Comparison of ENCODE assay signal across 17 mouse cellular contexts in genomic region chr11:93948887-93949567, GRCm38 (mm10).
"Had no signal": no experiment of that assay in that cellular context is flagged by ENCODE, and none has a peak within 500 bp of the region (broad histone marks: within the 10 kb centered on the region; RNA-seq: fewer than 3 reads in every experiment).

No protein-coding gene starts in this region.

- H3K27ac ChIP-seq: liver, embryonic 13.5 days; neural tube, embryonic 12.5 days; neural tube, embryonic 15.5 days; stomach, embryonic 15.5 days had no signal

- H3K4me2 ChIP-seq: liver, embryonic 13.5 days; midbrain, embryonic 11.5 days; neural tube, embryonic 12.5 days; neural tube, embryonic 15.5 days; stomach, embryonic 15.5 days had no signal

- H3K4me3 ChIP-seq: liver, embryonic 13.5 days; neural tube, embryonic 12.5 days; neural tube, embryonic 15.5 days; stomach, embryonic 15.5 days had no signal

- DNase-seq: kidney, adult 2 months; kidney, postnatal 14 days; kidney, postnatal 4 days; liver, embryonic 13.5 days; lung, adult 2 months; lung, postnatal 14 days; lung, postnatal 4 days; midbrain, embryonic 14.5 days; retina, postnatal 1 day; right cerebral cortex, postnatal 25 days; spleen, adult 18-20 months; thymus, adult 18-20 months; thymus, postnatal 36 days had no signal

- H3K9ac ChIP-seq: liver, embryonic 13.5 days; neural tube, embryonic 12.5 days; neural tube, embryonic 15.5 days; stomach, embryonic 15.5 days had no signal

- H3K9me3 ChIP-seq: liver, embryonic 13.5 days; neural tube, embryonic 12.5 days; neural tube, embryonic 15.5 days; stomach, embryonic 15.5 days had no signal

- H3K27me3 ChIP-seq: liver, embryonic 13.5 days; neural tube, embryonic 12.5 days; neural tube, embryonic 15.5 days; stomach, embryonic 15.5 days had no signal
